Mouse (Mus musculus) forelimb bud, embryonic 11.5 days (tissue): ENCODE data around the gene E2f4.
A peak's percentile ranks its signal among the peaks of the same experiment; 100 is the strongest.

Experiments used
- DNase-seq: peaks from one replicate; pipeline ENCODE4 v3.0.0-alpha.2; 2012; ENCODE audit warnings: low read depth, low spot score

E2f4 gene

DNA sequence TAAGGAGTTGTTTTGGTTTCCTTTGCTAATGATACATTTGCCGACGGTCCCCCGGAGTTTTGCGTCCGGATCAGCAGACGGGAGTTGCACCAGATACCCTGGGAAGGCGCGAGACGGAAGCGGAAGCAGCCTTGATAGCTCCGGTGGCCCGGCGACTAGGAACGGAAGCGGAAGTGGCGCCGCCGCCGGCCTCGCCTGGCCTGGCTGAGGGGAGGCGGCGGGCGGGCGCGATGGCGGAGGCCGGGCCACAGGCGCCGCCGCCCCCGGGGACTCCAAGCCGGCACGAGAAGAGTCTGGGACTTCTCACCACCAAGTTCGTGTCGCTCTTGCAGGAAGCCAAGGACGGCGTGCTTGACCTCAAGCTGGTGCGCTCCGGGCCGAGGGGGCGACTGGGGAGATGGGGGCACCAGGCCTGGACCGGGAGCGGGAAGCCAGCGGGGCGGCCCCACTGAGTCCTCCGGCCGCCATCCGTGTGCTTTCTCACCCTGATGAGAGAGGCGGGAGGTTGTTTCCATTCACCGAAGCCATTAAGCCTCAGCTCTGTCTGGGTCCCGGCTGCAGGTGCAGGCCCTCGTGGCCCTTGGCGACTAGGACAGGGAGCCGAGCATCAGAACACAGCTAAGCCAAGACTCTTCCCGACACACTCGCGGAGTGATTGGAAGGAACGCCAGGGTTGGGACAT is at the start of gene E2f4:
Gene E2f4, plus strand, starts transcription at position 153 of the 682 bp plus-strand sequence.
- DNase-seq = peak; percentile 90

DNA sequence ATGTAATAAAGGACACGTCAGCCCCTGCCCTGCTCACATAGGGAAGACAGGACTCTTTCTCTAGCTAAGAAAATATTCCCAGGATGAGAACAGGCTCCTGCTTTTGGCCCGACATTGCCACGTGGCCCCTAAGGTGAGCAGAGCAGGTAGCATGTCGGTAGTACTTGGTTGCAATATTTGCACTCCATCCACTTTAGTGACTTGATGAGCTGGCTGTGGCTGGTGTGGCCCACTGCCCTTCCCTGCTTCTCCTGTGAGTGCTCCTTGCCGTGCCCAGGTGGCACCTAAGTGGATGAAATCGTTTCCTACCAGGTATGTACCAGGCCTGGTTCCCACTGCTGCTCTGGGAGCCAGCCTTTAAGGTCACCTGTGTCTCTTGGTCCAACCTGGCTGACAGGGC is 45.5 kb upstream of the E2f4 start:
- DNase-seq = no peak

DNA sequence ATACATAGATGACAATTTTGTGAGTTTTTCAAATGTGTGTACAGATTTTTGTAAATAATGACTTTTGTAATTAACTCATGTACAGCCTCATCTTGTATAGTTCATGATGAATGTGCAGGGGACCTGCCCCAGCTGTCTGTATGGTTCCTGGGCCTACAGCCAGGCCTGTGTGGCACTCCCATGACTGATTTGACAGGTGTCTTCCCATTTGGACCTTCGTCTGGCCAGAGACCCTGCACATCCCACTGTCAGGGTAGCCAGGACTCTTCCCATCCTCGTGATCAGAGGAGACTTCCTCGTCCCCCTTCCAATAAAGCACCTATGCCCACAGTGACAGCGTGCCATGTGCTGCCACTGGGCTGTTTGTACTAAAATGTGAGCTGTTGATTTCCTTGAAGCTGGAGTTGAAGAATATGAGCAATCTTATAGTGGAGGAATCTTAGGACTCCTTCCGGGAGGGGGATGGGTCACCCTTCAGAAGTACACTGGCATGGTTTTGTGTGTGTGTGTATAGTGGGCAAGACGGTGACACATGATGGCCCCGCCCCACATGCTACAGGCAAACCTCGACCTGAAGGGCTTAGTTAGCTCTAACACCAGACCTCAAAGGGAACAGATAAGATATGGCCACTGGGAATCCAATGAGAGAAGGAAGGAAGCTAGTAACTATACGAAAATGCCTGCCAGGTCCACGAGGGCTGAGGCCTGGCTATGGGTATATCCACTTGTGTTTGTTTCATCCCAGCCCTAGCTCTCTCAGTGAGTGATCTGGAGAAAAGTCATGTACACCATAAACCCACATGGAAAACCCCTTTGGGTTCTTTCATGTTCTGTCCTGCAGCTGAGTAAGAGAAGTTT is 44.6 kb upstream of the E2f4 start:
- DNase-seq = no peak

DNA sequence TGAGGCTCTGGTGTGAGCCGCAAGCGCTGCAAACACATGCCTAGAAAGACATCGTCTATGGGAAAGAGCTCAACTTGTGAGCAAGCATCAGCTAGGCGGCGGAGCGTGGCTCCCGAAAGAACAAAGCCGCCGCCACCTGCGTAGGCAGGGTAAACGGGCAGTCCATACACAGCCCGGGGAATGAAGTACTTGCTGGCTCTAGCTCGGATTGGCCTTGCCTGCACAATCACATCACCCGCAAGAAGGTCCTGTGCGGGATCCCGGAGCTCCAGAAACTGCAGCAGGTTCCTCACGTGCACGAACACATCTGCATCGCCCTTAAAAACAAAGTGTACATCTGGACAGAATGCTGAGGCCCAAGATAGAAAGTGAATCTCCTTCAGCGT is 43.7 kb upstream of the E2f4 start:
- DNase-seq = no peak

DNA sequence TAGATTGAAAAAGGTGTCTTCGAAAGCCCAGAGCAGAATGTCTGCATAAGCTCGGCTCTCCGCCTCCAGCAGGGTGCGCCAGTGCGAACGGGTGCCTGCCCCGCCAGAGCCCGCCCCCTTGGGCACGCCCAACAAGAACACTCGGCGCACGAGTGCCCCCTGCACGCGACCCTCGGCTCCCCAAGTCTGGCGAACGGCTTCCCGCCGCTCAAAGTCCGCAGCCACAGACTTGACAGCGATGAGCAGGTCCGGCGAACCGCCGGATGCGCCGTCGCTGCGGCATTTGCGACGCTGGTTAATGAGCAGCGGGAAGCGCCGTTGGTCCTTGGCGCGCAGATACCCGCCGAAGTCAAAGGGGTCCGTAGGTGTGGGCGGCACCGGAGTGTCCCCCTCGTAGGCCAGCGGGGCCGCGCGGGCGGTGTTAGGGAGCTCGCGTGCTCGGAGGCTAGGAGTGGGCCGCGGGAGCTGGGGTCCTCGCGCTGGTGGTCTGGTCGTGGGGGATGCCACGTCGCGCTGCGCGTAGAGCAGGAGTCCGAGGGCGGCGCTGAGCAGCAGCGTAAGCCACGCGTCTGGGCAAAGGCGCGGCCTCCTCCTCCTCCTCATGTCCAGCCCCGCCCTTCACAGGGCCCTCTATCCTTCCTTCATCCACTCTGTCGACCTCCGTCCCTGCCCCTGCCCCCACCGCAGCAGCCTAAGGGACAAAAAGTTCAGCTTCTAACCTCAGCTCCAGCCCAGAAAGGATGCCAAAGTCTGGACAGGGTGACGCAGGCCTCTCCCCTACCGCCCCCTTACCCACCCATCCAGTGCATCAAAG is 43.1 kb upstream of the E2f4 start:
- DNase-seq = peak; percentile 86

DNA sequence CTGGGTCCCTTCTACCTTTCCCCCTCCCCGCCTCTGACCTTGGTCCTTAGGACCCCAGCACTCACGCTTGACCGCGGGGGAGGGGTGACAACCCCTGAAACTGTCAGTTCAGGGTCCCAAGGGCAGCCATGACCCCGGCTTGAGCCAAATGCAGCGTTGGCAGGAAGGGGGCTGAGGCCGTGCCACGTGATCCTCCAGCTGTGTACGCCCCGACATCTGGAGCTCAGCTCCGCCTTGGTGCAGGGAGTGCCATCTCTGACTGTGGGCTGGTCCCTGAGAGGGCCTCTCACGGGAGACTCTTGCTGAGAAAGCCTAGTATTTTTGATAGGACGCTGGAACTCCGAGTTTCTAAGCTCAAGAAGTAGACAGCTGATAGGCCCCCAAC is 42.5 kb upstream of the E2f4 start, which contains the start of gene B3gnt9:
Gene B3gnt9, minus strand, starts transcription at position 188 of the 385 bp plus-strand sequence.
- no peak for DNase-seq

DNA sequence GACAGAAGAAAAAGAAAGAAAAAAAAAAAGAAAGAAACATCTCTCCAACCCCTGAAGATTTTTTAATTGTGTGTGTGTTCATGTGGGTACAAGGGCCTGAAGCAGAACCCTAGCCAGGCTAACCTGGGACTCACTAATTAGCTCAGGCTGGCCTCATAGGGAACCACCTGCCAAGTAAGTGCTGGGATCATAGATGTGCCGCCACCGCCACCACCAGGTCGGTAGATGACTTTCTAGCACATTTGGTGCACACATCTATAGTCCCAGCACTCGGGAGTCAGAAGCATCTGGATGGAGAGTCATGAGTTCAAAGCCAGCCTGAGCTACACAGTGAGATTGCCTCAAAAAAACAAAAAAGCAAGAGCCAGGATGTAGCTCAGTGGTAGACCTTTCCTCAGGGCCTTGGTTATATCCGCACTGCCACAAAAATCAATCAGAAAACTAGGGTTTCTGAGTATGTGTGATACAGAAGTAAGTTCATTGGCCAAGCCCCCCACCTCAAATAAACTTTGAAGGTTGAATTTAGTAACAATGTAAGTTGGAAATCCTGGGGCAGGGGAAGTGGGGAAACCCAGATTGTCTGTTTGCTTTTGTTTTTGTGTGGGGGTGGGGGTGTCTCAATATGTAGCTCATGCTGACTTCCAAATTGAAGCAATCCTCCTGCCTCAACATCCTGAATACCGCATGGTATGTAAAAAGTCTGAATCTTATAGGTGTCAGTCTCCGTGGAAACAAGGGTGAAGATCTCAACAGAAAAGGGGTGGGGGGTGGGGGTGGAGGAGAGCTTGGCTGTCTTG is 39.9 kb upstream of the E2f4 start:
- no peak for DNase-seq

DNA sequence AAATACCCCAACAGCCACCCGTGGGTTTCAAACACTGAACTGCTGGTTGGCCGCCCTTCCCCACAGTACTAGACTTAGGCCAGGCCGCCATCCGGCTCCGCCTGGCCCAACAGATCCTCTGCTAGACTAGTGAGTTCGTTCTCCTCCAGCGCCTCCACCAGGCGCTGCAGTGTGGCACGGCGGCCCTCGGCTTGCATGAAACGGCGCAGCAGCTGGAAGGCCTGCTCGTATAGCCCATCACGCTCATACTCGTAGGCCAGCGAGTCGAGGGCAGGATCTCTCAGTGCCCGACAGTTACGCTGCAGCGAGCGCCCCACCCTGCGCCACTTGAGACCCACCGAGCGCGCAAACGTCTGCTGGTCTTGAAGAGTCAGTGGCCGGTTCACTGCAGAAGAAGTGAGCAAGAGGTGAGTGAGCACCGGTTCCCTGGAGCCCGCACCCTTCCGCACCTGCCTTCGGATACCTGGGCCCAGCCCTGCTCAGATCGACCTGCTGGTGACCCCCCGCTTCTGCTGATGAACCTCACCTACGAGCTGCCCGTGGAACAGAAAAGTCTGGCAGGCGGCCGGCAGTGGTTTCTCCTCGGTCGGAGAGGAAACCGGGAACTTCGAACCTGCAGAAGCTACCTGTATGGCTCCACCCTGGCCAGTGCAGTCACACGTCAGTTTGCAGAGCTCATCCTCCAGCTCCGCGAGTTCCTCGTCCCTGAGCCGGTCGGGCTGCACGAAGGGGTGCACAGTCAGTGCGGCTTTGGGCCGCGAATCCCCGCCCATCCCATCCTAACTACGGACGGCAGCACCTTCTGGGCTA is 38.3 kb upstream of the E2f4 start:
- no peak for DNase-seq

DNA sequence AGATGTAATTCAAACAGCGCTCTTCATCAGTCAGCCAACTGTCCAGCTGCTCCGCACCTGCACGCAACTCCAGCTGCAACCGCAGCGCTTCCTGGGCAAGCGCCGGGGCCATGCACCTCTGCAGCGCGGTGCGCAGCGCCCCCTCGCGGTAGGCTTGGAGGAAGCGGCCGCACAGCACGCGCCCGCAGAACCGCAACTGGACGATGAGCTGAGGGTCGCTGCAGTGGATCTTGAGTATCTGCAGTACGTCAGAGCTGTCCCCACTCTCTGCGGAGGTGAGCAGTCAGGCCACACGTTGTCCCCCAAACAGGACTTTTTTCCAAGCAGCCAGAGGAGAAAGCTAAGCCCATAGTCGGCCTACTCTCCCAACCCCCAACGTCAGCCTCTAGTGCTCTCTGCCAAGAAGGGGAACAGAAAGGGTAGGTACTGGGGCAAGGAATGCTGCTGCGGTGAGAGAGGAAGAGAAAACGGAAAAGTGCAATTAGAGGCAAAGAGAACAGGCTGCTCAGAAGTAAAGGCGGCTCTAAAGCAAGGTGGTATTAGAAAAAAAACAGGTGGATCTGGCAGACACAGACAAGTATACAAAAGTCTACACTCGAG is 37.6 kb upstream of the E2f4 start:
- DNase-seq = peak; percentile 78

DNA sequence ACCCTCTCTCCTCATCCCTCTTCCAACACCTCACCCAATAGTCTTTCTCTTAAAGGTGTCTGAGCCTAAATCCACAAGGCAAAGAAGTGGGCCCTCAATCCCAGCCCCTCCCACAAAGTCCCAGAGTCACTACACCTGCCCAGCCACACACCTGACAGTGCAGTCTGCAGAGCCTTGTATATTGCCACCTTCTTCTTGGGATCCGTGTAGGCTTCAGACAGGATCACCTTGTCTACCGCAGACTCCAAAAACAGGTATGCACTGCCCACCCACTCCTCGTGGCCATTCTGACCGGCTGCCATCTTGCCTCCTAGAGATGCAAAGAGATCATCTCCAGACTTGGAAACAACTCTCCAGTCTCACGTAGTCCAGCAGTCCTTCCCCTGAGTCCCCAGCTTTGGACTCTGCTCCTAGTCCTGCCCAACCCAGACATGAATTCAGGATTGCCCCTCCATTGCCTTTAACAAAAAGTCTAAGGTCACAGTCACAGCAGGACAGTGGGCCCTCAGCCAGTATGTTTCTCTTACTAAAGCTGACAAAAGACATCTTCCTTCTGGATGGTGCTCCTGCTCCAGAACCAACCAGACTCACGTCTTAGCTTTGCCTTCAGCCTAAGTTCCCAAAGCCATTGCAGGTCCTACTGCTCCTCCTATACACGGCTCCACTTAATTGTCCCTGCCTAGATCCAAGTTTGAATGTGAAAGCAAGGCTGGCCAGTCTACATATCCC is 36.9 kb upstream of the E2f4 start:
- DNase-seq = no peak

DNA sequence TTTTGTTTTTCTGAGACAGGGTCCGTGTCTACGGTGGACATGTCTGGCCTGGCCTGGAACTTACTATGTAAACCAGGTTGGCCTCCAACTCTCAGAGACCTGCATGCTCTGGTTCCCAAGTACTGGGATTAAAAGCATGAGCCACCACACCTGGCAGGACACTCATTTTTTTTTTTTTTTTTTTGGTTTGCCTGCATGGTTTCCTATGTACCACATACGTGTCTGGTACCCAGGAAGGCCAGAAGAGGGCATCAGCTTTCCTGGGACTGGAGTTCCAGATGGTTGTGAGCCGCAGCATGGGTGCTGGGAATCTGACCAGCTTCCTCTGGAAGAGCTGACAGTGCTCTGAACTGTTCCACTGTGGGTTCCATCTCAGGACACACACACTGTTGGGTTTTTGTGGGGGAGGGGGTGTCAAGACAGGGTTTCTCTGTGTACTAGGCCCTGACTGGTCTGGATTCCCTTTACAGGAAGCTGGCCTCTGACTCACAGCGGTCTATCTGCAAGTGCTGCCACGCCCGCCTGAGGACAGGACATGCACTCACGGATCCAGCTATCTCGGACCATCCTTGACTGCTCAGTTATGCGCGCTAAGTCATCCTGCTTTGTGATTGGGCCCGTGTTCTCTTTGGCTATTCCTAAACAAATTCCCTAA is 36.0 kb upstream of the E2f4 start:
- no peak for DNase-seq

DNA sequence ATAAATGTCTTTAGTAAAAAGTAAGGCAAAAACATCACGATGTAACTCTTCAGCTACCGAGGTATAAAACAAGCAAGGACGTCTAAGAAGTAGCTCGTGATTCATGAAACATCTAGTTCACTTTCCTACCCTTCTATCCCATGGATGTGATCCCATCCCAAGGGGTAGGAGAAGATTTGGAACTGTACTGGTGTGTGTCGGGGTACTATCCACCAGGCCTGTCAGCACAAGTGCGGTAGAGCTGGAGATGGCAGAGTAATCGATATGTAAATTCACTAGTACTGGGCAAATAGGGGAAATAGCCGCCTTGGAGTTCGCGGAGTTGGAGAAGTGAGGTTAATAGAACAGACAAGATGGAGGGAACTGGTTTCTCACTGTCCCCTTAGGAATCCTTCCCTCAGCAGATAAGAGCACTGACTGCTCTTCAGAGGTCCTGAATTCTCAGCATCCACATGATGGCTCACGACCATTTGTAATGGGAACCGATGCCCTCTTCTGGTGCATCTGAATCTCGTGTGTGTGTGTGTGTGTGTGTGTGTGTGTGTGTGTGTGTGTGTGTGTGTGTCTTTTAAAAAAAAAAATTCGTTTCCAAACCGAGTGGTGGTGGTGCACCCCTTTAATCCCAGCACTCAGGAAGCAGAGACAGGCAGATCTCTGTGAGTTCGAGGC is 34.1 kb upstream of the E2f4 start:
- DNase-seq = no peak

DNA sequence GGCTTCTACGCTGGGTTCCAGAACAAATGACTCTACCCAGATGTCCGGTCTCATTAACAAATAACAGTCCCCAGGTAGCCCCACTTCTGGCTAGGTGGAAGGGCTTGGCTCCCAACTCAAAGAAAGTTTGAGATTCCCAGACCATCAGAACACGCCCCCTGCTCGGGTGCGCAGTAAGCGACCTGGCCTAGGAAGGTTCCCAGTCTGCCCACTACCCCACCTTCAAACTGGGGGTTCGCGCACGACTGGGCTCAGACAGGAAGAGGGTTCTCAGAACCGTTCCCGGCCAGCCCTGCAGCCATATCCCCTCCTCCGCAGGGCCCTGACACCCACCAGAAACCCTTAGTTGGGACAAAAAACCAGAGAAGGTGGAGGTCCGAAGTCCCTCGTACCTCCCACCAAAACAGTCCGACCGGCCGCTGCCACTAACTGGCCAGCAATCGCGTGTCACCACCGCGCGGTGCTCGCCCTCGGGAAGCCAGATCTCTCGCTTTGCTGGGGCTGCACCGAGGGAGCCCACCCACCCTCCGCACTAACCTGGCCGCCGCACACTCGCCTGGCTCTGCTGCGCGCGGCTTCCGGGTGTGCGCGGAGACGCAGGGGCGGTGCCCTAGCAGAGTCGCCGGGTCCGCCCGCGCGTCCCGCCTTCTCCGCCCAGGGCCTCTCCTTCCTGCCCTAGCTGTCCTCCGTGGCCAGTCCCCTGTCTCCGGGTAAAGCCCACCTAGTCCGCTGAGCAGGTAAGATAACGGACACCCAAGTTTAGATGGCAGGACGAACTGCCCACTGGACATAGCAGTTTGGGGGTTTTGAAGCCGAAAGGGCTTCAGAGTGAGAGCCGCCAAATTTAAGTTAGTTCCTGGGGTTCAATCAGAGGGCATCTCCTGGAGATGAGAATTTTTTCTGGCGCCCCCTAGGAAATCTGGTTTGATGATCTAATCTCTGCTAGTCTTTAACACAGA is 33.2 kb upstream of the E2f4 start, which contains the start of the genes Tradd and Fbxl8:
Gene Tradd, minus strand, starts transcription at position 586 of the 959 bp plus-strand sequence.
Gene Fbxl8, plus strand, starts transcription at position 625 of the 959 bp plus-strand sequence.
- no peak for DNase-seq

DNA sequence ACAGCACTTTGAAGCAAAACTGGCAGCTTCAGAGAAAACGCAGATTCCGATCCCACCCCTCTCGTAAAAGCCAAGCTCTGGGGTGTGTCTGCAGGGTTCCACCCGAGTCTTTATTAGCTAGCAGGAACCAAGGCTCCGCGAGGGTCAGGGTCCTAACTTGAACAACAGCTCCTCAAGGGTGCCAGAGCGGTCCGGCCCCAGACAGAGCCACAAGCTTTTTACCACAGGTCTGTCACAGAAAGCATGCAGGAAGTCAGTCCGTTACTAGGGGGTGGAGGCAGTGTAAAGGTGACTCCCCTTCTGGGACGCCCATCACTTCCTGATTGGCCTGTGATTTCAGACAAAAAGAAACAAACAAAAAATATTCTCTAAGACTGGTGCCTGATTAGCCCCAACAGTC is 32.3 kb upstream of the E2f4 start:
- DNase-seq = no peak

DNA sequence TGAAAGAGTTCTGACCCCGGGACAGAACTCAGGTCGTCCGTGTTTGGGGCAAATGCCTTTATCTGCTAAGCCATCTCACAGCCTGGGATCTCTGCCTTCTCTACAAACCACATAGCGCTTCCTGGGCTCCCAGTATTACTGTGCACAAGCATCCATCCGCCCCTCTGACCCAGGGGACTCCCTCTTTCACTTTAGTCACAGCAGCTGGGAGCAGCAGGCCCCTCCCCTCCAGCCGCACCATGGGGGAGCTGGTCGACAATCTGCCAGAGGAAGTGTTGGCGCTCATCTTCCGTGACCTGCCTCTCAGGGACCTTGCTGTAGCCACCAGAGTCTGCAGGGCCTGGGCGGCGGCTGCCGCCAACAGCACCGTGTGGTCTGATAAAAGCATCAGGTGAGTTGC is 30.7 kb upstream of the E2f4 start:
- no peak for DNase-seq

DNA sequence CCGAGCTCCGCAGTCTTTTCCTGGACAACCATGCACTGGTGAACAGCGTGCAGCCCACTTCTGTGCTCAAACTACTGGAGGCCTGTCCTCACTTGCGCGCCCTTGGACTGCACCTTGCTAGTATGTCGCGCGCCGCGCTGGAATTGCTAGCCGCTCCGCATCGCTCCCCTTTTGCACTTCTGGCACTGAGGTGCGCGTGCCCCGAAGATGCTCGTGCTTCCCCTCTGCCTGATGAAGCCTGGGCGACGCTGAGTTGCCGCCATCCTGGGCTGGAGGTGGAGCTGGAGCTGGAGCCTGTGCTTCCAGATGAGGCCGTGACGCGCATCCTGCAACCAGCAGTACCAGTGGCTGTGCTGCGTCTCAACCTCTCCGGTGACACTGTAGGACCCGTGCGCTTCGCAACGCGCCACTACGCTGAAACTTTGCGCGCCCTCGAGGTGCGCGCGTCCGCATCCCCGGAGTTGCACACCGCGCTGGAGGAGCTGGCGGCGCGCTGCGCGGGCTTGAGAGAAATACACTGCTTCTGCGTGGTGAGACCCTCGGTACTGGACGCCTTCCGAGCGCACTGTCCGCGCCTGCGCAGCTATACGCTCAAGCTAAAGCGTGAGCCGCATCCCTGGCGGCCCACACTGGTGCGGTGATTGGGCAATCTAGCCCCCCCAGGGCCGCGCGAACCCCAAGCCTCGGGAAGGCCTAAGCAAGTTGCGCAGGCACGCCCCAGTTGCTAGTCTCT is 29.0 kb upstream of the E2f4 start:
- peak; percentile 76 for DNase-seq
